In the genomic region with DNA sequence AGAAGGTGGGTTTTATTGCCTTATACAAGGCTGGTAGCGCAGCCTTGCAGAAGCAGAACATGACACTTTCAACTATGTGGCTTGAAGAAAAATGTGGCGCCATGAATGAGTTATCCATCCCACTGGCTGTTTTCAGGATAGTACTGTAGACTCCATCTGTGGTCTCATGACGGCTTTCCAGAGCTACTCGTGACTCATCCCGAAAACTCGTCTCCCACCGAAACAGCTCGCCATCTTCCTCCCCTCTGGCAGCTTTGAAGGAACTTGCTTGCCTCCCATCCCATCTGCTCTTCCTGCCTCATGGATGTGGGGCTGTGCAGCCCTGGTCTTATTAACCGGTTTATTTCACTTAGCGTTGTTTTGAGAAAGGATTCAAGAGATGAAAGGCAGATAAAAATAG, we compare ENCODE assay signal across 23 mouse cellular contexts. TPM values are rescaled to one million over a fixed set of nuclear protein-coding genes. Genes with fewer than 3 reads are reported as not detected.
A peak's percentile ranks its signal among the peaks of the same experiment; 100 is the strongest.
DNase-seq lines count a peak whose midpoint lies in the region; ATAC-seq and TF ChIP-seq lines count a peak whose summit lies in the region.
"Had no signal": no experiment of that assay in that cellular context is flagged by ENCODE, and none has a peak within 500 bp of the region (broad histone marks: within the 10 kb centered on the region; RNA-seq: fewer than 3 reads in every experiment).

No protein-coding gene starts in this region.

- no peak overlapping the region for H3K4me3 ChIP-seq in heart, embryonic 10.5 days
- H3K4me3 ChIP-seq in C2C12 (ENCODE audit: insufficient read depth, poor library complexity, severe bottlenecking): no peak overlapping the region
- H3K4me3 ChIP-seq in liver, embryonic 12.5 days: no peak overlapping the region
- H3K4me3 ChIP-seq in liver, postnatal 0 days (ENCODE audit: low read depth, low read length): no peak overlapping the region
- H3K4me3 ChIP-seq: forebrain, embryonic 15.5 days; hindbrain, embryonic 13.5 days; midbrain, embryonic 10.5 days; midbrain, embryonic 15.5 days; neural tube, embryonic 12.5 days had no signal

- no peaks in the 10 kb centered on the region for H3K79me3 ChIP-seq in C2C12 (ENCODE audit: low read depth)

- H3K9me3 ChIP-seq in heart, embryonic 10.5 days: no peaks in the 10 kb centered on the region
- H3K9me3 ChIP-seq in liver, embryonic 12.5 days (replicated peaks): no peaks in the 10 kb centered on the region
- H3K9me3 ChIP-seq in liver, postnatal 0 days (ENCODE audit: low read length): no peaks in the 10 kb centered on the region
- H3K9me3 ChIP-seq: forebrain, embryonic 15.5 days; hindbrain, embryonic 13.5 days; midbrain, embryonic 15.5 days; neural tube, embryonic 12.5 days had no signal

- no peak overlapping the region for H3ac ChIP-seq in C2C12 (ENCODE audit: control insufficient read depth, insufficient read length, low read depth)

- 90% methylated on average over 10 of the region's 10 CpGs for WGBS in heart, embryonic 10.5 days
- WGBS in liver, embryonic 12.5 days (ENCODE audit: insufficient replicate concordance): 84% methylated on average over 10 of the region's 10 CpGs
- WGBS in liver, postnatal 0 days (ENCODE audit: insufficient replicate concordance): 86% methylated on average over 10 of the region's 10 CpGs

- peak overlapping the region; percentile 63; the same call in 1 of the 2 replicates for H3K9ac ChIP-seq in liver, embryonic 12.5 days
- no peak overlapping the region for H3K9ac ChIP-seq in liver, postnatal 0 days (replicated peaks)
- H3K9ac ChIP-seq: forebrain, embryonic 15.5 days; hindbrain, embryonic 13.5 days; lung, embryonic 14.5 days; midbrain, embryonic 15.5 days; neural tube, embryonic 12.5 days had no signal

- no peaks in the 10 kb centered on the region for H3K79me2 ChIP-seq in C2C12 (ENCODE audit: control insufficient read depth, insufficient read depth)

- no peak for TF ChIP-seq CTCF in C2C12 (IDR thresholded peaks at IDR 0.05; ENCODE audit: control insufficient read depth, insufficient read depth, insufficient read length)
- TF ChIP-seq CTCF in liver, postnatal 0 days (IDR thresholded peaks at IDR 0.05; ENCODE audit: low read depth): no peak

- peak overlapping the region; percentile 37; the same call in 1 of the 2 replicates for H3K27ac ChIP-seq in heart, embryonic 10.5 days
- peak overlapping the region; percentile 98 for H3K27ac ChIP-seq in liver, embryonic 12.5 days
- peak overlapping the region; percentile 84 for H3K27ac ChIP-seq in liver, postnatal 0 days (ENCODE audit: low read depth)
- H3K27ac ChIP-seq: forebrain, embryonic 15.5 days; hindbrain, embryonic 13.5 days; midbrain, embryonic 15.5 days; neural tube, embryonic 12.5 days had no signal

- peak overlapping the region; percentile 57 for H3K4me2 ChIP-seq in liver, embryonic 12.5 days
- H3K4me2 ChIP-seq in liver, postnatal 0 days (ENCODE audit: low read depth, low read length): no peak overlapping the region
- H3K4me2 ChIP-seq: forebrain, embryonic 15.5 days; hindbrain, embryonic 13.5 days; lung, embryonic 14.5 days; midbrain, embryonic 15.5 days; neural tube, embryonic 12.5 days had no signal

- ATAC-seq in liver, embryonic 12.5 days: no peak
- ATAC-seq in liver, postnatal 0 days: no peak
- ATAC-seq: CD4-positive, CD25-positive, alpha-beta regulatory T cell, adult 4 months; forebrain, embryonic 15.5 days; intestine, postnatal 0 days; midbrain, embryonic 15.5 days had no signal

- H3K27me3 ChIP-seq in heart, embryonic 10.5 days (ENCODE audit: insufficient read depth, poor library complexity, severe bottlenecking): peaks cover 64% of the 10 kb centered on the region
- no peaks in the 10 kb centered on the region for H3K27me3 ChIP-seq in C2C12 (ENCODE audit: control insufficient read depth, insufficient read depth, insufficient read length)
- H3K27me3 ChIP-seq in liver, embryonic 12.5 days (replicated peaks): peaks cover 23% of the 10 kb centered on the region
- H3K27me3 ChIP-seq in liver, postnatal 0 days (ENCODE audit: insufficient read depth, low read length): no peaks in the 10 kb centered on the region
- H3K27me3 ChIP-seq: forebrain, embryonic 15.5 days; neural tube, embryonic 12.5 days had no signal

- peaks cover 12% of the 10 kb centered on the region for H3K4me1 ChIP-seq in heart, embryonic 10.5 days
- peaks cover 41% of the 10 kb centered on the region for H3K4me1 ChIP-seq in liver, embryonic 12.5 days
- peaks cover 6% of the 10 kb centered on the region; the same call in 1 of the 2 replicates for H3K4me1 ChIP-seq in liver, postnatal 0 days (ENCODE audit: insufficient read depth)

- DNase-seq in heart, embryonic 10.5 days (ENCODE audit: low spot score): no peak
- DNase-seq in heart, adult 9 months (ENCODE audit: low spot score in 2 of 2): no peak
- DNase-seq in liver, postnatal 0 days: no peak
- no peak for DNase-seq in cerebellum, postnatal 36 days
- DNase-seq in kidney, adult 8-10 months: no peak
- DNase-seq: adrenal gland, postnatal 36 days; cerebellum, adult 2 months; cerebellum, postnatal 14 days; gastrocnemius, postnatal 10 days; heart, postnatal 4 days; kidney, postnatal 14 days; left cerebral cortex, postnatal 4 days; lung, embryonic 14.5 days had no signal

- TF ChIP-seq EP300 in liver, postnatal 0 days (IDR thresholded peaks at IDR 0.05; ENCODE audit: low read depth): no peak

- no peaks in the 10 kb centered on the region for H3K36me3 ChIP-seq in heart, embryonic 10.5 days
- H3K36me3 ChIP-seq in C2C12 (ENCODE audit: control insufficient read depth, insufficient read depth): no peaks in the 10 kb centered on the region
- no peaks in the 10 kb centered on the region for H3K36me3 ChIP-seq in liver, embryonic 12.5 days
- 0 out of 2 replicates have a peak, but pooled peaks cover 2% of the 10 kb centered on the region for H3K36me3 ChIP-seq in liver, postnatal 0 days (replicated peaks; ENCODE audit: insufficient read depth, low read length)
- H3K36me3 ChIP-seq: forebrain, embryonic 15.5 days; hindbrain, embryonic 13.5 days; midbrain, embryonic 10.5 days; midbrain, embryonic 15.5 days; neural tube, embryonic 12.5 days had no signal

TF ChIP-seq in C2C12, 6 proteins besides CTCF, POLR2A, EP300 and RAD21:
- TF ChIP-seq MAX (IDR thresholded peaks at IDR 0.05) (no peak), USF1 (IDR thresholded peaks at IDR 0.05; ENCODE audit: low read depth) (peak; percentile 38), FOSL1 (IDR thresholded peaks at IDR 0.05; ENCODE audit: insufficient read depth, low read length, poor library complexity, severe bottlenecking) (peak; percentile 62)

RNA-seq across cellular contexts. Expression of a gene that starts 48.9 kb away (rescaled TPM):
- 4.3 and 14.1 TPM in 2 replicates for polyA plus RNA-seq in heart, embryonic 10.5 days (2016; fragmentation: Nextera tagmentation; extraction: Ambion mirVana)
- polyA plus RNA-seq in C2C12 (2012; fragmentation: generic; extraction: Trizol): 0.49 TPM
- 1.0 and 1.1 TPM in 2 replicates for polyA plus RNA-seq in liver, embryonic 12.5 days (2016; fragmentation: Nextera tagmentation; extraction: Ambion mirVana)
- 0.21 and 0.46 TPM in 2 replicates for polyA plus RNA-seq in liver, postnatal 0 days (2015; fragmentation: Nextera tagmentation; extraction: Ambion mirVana)
- polyA plus RNA-seq: CD4-positive, CD25-positive, alpha-beta regulatory T cell, adult 4 months; gonadal fat pad, adult 2 months had no signal

Comparison
In these comparisons a context has a peak if more than half of its experiments do, and no peak if none do; other contexts are left out.
1. H3K27ac ChIP-seq: peak in every context shown above with its lines; median percentile 98 in liver, embryonic 12.5 days; 84 in liver, postnatal 0 days; 37 in heart, embryonic 10.5 days.